Mouse (Mus musculus) duodenum, adult 2 months (tissue): ENCODE data around the gene Tex21. TPM values are rescaled to one million over a fixed set of nuclear protein-coding genes. Genes with fewer than 3 reads are reported as not detected.

Experiments
- polyA plus RNA-seq: library from polyadenylated mRNA; depleted of rRNA; stranded (reverse); fragments of >200 nt; gene quantifications from 2 replicates; pipeline ENCODE4 v1.2.3, GENCODE M21; 2012; ENCODE audit warnings: low replicate concordance; rRNA removed

Tex21 gene
- not detected in 2 replicates for polyA plus RNA-seq

DNA sequence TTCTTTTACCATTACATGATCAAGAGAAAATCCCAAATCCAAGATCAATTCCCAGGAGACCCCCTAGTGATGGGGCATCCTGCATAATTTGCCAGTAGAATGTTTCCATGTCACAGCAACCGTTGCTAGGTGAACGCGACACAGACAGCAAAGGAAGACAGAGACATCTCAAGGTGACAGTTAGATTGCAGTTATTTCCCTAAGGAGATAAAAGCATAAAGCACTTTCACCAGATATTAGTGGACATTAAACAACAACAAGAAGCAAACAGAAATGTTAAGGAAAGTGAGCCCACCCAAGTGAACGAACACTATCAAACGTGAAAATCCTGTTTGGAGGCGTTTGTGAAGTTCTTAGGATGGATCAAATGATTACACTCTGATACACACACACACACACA lies at the start of gene Tex21:
Gene Tex21 (minus strand): TSS at position 101 of the 400 bp plus-strand sequence.

DNA sequence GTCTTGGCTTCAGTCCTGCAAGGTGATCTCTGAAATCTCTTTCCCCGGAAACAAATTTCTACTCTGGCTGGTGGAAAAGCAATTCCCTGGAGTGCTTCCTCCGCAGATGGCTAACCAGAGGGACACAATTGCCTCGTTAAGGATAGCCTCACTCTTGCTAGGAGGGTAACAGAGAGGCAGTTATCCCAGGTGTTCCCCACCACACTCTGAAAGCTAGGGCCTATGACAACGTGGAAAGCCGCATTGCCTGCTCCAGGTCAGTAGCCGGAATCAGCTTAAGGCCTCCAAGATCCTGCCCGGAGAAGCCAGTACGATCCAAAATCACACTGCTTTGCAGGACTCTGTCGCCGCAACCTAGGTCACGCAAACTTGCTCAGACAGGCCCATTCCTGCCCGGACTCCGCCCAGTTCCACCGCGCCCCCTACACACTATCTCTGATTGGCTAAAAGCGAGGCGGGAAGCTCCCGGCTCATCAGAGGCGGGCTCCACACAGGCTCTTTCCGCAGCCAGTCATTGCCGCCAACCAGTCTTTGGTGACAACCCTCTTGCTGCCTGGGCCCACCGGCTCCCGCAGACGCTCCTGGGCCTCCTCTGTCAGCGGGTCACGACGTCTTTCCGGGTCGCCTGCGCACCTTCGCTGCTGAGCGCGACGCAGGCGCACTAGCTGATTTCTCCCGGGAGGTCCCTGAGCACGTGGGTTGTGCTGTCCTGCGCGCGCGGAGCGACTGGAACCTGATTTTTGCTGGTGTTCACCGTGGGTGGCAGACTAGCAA lies 8.4 kb upstream of the Tex21 start, which contains the start of gene Mthfd1:
Gene Mthfd1 (plus strand): TSS at position 574 of the 774 bp plus-strand sequence.

DNA sequence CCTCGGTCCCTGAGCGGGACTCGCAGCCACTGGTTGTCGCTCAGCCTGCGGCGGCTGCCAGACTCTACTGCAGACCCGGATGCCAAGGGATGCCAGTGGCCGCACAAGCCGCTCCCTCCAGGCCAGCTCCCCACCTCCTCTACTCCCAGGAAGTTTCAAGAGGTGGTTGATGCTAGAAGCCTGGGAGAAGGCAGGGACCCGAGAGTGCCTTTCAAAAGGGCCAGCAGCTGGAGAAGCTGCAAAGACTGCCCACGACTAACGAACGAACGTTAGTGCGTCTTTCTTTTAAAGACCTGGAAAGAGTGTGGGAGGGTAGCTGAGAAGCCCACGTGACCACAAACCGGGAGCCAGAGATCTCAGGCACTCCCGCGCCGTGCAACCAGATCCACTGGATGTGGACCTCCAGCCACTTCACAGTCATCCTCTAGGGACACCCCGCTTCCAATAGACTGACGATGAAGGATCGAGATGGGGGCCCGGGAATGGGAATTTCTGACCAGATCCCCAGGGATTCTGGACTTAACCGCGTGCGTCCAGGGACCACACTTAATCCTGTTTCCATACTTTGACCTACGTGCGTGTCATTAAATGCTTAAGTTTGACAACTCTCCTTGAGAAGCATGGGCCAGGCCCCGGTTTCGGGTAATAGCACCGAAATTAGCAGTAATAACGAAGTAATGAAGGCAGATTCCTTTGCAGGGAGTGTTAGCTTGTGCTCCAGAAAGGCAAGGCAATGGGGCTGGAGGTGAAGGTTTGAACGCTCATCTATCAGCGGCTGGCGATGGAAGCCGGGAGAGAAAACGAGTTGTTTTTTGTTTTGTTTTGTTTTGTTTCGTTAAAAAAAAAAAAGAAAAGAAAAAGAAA lies 69.3 kb downstream of the Tex21 start, which contains the start of gene Esr2:
Gene Esr2 (minus strand): TSS at position 260 of the 864 bp plus-strand sequence.

Other genes starting within 250 kb of the Tex21 start
- not detected in 2 replicates for gene Esr2, start 69.5 kb downstream of the Tex21 start, polyA plus RNA-seq
- gene Mthfd1, start 8.6 kb upstream of the Tex21 start, polyA plus RNA-seq, result 11.8 and 13.2 TPM in 2 replicates
- 0.04 and 0.05 TPM in 2 replicates for gene Akap5, start 78.1 kb upstream of the Tex21 start, polyA plus RNA-seq
- 1.7 and 2.2 TPM in 2 replicates for gene Zbtb25, start 122.9 kb upstream of the Tex21 start, polyA plus RNA-seq
- 0.70 and 1.1 TPM in 2 replicates for gene Zbtb1, start 123.5 kb upstream of the Tex21 start, polyA plus RNA-seq
- gene Hspa2, start 157.4 kb upstream of the Tex21 start, polyA plus RNA-seq, result 4.5 and 5.9 TPM in 2 replicates
- gene Ppp1r36, start 170.8 kb upstream of the Tex21 start, polyA plus RNA-seq, result not detected in 2 replicates